Mouse (Mus musculus) kidney, adult 2 months (tissue): Measurements from ENCODE around the gene Cep152.

Source experiments
- CTCF ChIP-seq: fragments of 200-500 bp; conservative IDR thresholded peaks from 2 replicates; pipeline ENCODE4 v1.5.1; 2011; ENCODE audit warnings: low read depth, mild to moderate bottlenecking, control low read depth, low read length, moderate library complexity, mixed read lengths; ENCODE audit not compliant: insufficient read depth, insufficient read length
- POLR2A ChIP-seq: fragments of 200-500 bp; IDR thresholded peaks from one replicate; pipeline ENCODE4 v1.6.1; 2011; ENCODE audit warnings: low read depth, low read length, control low read depth

- TF ChIP-seq CTCF, result no peak
- no peak for TF ChIP-seq POLR2A
Measured at GRCm38 (mm10) chr2:125577670-125578069, 47.2 kb downstream of the Cep152 start.
